Mouse (Mus musculus) bone marrow macrophage, adult 2 months (primary cell): Measurements from ENCODE around the gene Kpna6. TPM values are rescaled to one million over a fixed set of nuclear protein-coding genes. Genes with fewer than 3 reads are reported as not detected.
A peak's percentile ranks its signal among the peaks of the same experiment; 100 is the strongest.
"Not testable (repeated sequence)": the region's sequence is repeated elsewhere in the genome, so short reads cannot be mapped to it uniquely, and the experiment has no call there.

Experiments used
- H3K27ac ChIP-seq: 2 replicates; pipeline ENCODE4 v1.5.1; 2012; ENCODE audit warnings: low read depth, low read length; ENCODE audit not compliant: insufficient read depth
- H3K4me1 ChIP-seq: 2 replicates; pipeline ENCODE4 v1.6.1; 2012; ENCODE audit warnings: low read length; ENCODE audit not compliant: control insufficient read depth, insufficient read depth
- H3K4me3 ChIP-seq: 2 replicates; pipeline ENCODE4 v1.5.1; 2012; ENCODE audit warnings: mild to moderate bottlenecking, low read length, moderate library complexity; ENCODE audit not compliant: insufficient read depth
- CTCF ChIP-seq: IDR thresholded peaks from 2 replicates; pipeline ENCODE4 v1.5.1; 2012; ENCODE audit warnings: low read depth, mild to moderate bottlenecking, low read length, moderate library complexity
- POLR2A ChIP-seq: IDR thresholded peaks from 2 replicates; pipeline ENCODE4 v1.6.1; 2012; ENCODE audit warnings: mild to moderate bottlenecking, low read depth, low read length, borderline replicate concordance
- polyA plus RNA-seq: library from polyadenylated mRNA; stranded (reverse); fragments of >200 nt; gene quantifications from 2 replicates; pipeline ENCODE4 v1.2.4, GENCODE M21; 2012; ENCODE audit not compliant: missing spikeins, insufficient read depth, insufficient read length

The Kpna6 gene
- 35.1 and 42.0 TPM in 2 replicates for polyA plus RNA-seq

DNA sequence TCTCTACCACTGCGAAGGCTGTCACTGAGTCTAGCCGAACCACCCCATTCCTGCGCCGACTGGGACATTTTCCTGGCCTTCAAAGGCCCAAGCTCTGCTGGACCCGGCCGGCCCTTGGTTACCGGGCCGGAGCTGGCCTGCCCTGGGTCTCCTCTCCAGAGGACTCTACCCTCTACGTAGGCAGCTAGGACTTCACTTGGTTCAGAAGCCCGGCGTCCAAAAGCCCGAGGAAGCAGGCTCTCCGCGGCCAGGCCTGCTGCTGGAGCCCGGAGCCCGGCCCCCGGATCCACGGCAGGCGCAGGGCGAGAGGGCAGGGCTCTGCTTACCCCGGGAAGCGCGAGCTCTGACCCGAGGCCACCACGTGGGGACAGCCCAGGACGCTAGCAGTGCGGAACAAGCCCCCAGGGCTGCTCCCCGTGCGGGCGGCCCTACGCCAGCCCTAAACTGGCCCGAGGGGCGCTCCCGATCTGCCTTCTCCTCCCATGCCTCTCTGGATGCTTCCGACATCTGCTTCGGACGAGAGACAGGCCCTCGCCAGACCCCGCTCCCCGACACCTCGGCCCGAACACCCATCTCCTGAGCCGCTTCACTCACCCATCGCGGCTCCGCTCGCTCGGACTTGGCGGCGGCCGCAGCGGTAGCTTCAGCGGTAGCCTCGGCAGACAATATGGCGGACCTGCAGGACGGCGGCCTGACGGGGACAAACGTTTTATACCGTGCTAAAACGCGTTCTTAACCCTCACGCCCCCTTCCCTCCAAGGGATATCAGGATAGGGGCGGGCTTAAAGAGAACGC, at the start of gene Kpna6:
Kpna6 (minus strand) TSS at position 685 of the 795 bp plus-strand sequence.
- Histone ChIP-seq H3K4me3 (peak within 1 kb of the TSS; percentile 90), H3K27ac (peak within 1 kb of the TSS; percentile 84), H3K4me1 (peaks cover 15% of the 10 kb centered on the region)
- TF ChIP-seq CTCF: no peak
- TF ChIP-seq POLR2A: no peak; the same call in 1 of the 2 replicates

DNA sequence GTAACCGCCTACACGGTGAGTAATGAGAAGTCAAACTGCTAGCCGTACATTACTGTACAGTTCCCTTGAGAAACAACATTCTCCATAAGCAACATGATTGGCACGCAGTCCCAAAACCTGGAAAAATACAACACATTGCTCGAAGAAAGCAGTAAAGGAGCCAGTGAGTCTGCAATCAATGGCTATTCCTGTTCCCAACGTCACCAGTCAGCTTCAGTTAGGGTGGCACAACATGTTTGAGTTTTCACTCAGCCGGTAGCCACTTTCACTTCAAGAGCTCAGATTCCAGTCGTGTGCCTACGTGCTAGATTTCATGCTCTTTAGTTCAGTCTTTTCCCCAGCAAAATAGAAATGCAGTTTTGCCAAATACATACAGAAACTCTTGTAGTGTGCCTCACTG, 43.7 kb upstream of the Kpna6 start:
- TF ChIP-seq POLR2A (no peak), CTCF (no peak)
- H3K4me3 ChIP-seq: no peak overlapping the region
- peaks cover 7% of the 10 kb centered on the region; the same call in 1 of the 2 replicates for H3K4me1 ChIP-seq
- no peak overlapping the region for H3K27ac ChIP-seq

DNA sequence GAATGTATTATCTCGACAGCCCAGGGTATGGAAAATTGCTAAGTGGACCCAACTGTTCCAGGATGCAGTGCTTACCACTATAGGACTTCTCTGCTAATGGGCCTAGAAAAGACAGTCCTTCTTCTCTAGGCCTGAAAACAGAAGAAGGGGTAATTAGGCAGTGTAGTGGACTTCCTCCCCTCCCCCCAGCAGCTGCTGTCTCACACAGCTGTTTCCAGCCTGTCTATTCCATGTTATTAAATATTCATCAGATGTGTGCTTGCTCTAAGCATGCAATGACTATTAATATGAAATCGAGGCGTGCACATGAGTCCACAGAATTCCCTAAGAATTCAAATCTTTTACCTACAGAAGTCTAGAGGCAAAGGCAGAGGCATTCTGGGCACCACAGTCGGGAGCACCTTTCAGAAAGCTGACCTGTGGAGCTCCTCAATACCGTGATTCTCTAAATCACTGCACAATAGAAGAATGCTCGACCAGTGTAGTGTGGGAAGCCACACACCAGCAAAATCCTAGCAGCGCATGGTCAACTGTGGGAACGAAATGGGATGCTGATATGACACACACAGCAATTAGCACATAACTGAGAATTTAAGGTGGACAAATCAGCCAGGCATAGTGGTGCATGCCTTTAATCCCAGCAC, 37.0 kb upstream of the Kpna6 start:
- TF ChIP-seq CTCF: no peak
- TF ChIP-seq POLR2A: no peak
- peaks cover 3% of the 10 kb centered on the region; the same call in 1 of the 2 replicates for H3K4me1 ChIP-seq
- H3K4me3 ChIP-seq: no peak overlapping the region
- no peak overlapping the region for H3K27ac ChIP-seq

DNA sequence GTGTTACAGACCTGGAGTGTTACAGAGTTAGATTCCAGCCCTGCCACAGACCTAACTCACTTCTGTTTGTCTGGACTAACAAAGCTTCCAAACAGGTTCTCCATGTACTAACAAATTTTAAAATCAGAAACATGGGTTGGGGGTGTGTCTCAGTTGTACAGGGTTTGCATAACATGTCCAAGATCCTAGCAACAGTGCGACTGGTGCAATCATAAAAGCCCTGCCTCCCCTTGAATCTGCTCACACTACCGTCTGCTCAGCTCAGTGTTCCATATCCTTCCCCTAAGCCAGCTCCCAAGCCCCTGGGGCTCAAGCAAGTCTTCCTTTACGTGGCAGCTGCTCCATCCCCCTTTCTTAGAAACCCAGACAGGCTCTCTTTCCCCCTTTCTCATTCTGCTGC, 34.2 kb upstream of the Kpna6 start:
- peaks cover 5% of the 10 kb centered on the region; the same call in 1 of the 2 replicates for H3K4me1 ChIP-seq
- no peak overlapping the region for H3K27ac ChIP-seq
- no peak overlapping the region for H3K4me3 ChIP-seq
- TF ChIP-seq CTCF: no peak
- no peak for TF ChIP-seq POLR2A

DNA sequence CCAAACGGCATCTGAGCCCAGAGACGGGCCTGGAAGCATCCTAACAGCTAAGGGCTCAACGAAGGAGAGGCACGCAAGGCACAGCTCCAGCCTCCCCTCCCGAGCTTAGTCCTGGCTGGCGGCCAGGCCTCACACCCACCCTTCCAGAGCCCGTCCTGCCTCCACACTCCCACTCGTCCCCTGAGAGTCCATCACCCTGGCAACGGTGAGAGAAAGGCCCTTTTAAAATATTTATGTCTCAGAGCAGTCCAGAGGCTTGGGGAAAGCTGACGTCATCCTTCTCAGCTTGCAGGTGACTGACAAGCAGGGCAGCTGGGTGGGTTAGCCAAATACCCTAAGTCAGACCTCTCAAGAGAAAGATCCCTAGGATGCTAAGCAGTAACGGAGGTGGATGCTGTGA, 29.9 kb upstream of the Kpna6 start:
- Histone ChIP-seq H3K4me3 (no peak overlapping the region), H3K4me1 (peaks cover 11% of the 10 kb centered on the region), H3K27ac (no peak overlapping the region)
- no peak for TF ChIP-seq CTCF
- no peak for TF ChIP-seq POLR2A

DNA sequence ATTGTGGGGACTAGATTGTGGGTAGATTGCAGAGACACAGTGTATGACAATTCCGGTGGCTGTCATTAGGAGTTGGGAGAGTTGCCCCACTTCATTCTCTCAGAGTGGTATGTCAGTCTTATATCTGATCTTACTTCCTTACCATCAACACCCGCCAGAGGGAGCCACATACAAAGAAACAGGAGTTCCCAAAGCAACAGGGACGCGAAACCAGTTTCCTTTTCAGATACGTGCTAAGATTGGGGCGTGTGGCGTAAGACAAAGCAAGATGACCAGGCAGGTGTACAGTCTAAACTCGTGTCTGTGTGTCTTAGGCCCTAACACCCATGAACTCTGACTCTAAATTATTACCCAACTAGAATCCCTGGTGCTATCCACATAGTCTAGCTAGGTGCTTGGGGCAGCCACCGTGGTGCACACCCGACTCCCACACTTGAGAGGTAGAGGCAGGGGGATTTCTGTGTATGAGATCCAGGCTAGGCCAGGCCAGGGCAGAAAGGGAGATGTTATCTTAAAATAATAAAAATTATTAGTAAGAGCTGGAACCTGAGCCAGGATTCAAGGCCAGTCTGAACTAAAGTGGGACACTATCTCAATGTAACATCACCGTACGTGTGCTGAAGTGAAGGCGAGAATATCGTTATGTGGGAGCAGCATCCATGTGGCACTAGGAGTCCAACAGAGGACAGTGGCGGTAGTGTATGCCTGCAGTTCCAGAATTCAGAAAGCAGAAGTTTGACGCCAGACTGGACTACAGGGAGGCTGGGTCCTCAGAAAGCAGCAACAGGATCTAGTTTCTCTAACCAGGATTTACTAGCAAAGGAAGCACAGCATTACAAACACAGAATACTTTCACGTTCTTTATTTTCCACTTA, 29.2 kb upstream of the Kpna6 start:
- Histone ChIP-seq H3K27ac (no peak overlapping the region), H3K4me3 (no peak overlapping the region), H3K4me1 (peaks cover 16% of the 10 kb centered on the region)
- no peak for TF ChIP-seq CTCF
- no peak for TF ChIP-seq POLR2A

DNA sequence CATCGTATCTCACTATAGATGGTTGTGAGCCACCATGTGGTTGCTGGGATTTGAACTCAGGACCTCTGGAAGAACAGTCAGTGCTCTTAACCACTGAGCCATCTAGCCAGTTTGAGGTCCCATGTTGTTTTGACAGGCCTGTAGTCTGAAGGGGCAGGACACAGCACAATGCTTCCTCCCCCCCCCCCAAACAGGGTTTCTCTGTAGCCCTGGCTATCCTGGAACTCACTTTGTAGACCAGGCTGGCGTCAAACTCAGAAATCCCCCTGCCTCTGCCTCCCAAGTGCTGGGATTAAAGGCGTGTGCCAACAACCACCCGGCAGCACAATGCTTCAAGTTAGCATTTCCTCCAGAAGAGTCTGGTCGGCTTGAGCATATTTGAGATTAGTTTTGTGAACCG, 28.1 kb upstream of the Kpna6 start:
- peaks cover 16% of the 10 kb centered on the region for H3K4me1 ChIP-seq
- not testable (repeated sequence) for H3K4me3 ChIP-seq, H3K27ac ChIP-seq

DNA sequence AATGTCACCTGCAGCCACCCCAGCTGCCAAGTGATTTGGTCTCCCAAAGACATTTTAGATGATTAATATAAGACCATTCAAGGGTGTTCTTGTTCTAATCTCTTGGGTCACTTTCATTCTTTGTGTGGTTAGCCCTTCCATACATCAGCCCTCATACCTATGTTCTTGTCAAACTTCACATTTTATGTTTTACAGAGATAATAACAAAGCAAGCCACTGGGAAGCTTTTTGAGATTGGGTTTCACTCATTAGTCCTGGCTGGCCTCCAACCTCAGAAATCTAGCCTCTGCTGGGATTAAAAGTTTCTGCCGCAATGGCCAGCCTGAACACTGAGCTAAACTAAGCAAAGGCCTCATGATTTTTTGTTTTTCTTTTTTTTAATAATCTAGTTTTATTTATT, 27.6 kb upstream of the Kpna6 start:
- H3K4me1 ChIP-seq: peaks cover 21% of the 10 kb centered on the region

DNA sequence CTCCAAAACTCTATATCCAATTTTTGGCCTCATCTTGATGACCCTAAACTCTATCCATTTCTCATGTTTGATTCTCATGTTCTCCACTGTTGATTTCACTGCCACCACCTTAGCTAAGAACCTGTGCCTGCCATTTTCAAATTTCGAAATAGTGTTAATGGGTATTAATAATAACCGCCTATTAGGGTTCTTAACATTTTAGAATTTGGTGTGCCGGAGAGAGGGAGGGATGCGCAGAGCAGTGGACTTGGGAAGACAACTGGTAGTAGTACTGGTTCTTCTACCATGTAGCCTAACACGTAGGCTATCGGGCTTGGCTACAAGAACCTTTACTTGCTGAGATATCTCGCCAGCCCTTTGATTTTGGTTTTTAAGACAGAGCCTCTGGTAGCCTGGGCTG, 24.6 kb upstream of the Kpna6 start:
- peak overlapping the region; percentile 79 for H3K4me3 ChIP-seq
- peaks cover 19% of the 10 kb centered on the region for H3K4me1 ChIP-seq
- H3K27ac ChIP-seq: no peak overlapping the region
- no peak for TF ChIP-seq POLR2A
- no peak for TF ChIP-seq CTCF

More for the DNA sequence above, 27.6 kb upstream of the Kpna6 start:
- TF ChIP-seq CTCF: no peak
- TF ChIP-seq POLR2A: no peak
- no peak overlapping the region for H3K4me3 ChIP-seq
- H3K27ac ChIP-seq: no peak overlapping the region
